Mouse (Mus musculus): ENCODE results near the gene Rab3a. TPM values are rescaled to one million over a fixed set of nuclear protein-coding genes. Genes with fewer than 3 reads are reported as not detected.

Rab3a gene
- 350 and 395 TPM in 2 replicates for polyA plus RNA-seq (2015; fragmentation: Nextera tagmentation; extraction: Ambion mirVana)

GRCm38 (mm10) chr8:70754043-70754870, at the start of gene Rab3a:
Gene Rab3a (plus strand): TSS chr8:70754679.
- Histone ChIP-seq H3K27ac (ENCODE audit: low read length) (peak within 1 kb of the TSS; percentile 71), H3K9ac (replicated peaks; ENCODE audit: low read depth, low read length) (peak within 1 kb of the TSS; percentile 77), H3K36me3 (ENCODE audit: control insufficient read depth, insufficient read depth) (peaks cover 7% of the 10 kb centered on the region; the same call in 1 of the 2 replicates), H3K4me1 (replicated peaks; ENCODE audit: control insufficient read depth, insufficient read depth, low read length) (peaks cover 37% of the 10 kb centered on the region), H3K27me3 (replicated peaks; ENCODE audit: control insufficient read depth, insufficient read depth, low read length) (no peaks in the 10 kb centered on the region), H3K4me3 (replicated peaks; ENCODE audit: low read length) (peak within 1 kb of the TSS; percentile 56), H3K4me2 (ENCODE audit: low read length) (peak within 1 kb of the TSS; percentile 76), H3K9me3 (ENCODE audit: control insufficient read depth, low read length) (no peaks in the 10 kb centered on the region)
- WGBS = 8% methylated on average over 37 of the region's 37 CpGs
- ATAC-seq = peak; percentile 98

- Histone ChIP-seq H3K36me3 (ENCODE audit: control insufficient read depth, insufficient read depth) (no peaks in the 10 kb centered on the region), H3K9ac (replicated peaks; ENCODE audit: low read depth, low read length) (no peak overlapping the region), H3K4me1 (replicated peaks; ENCODE audit: control insufficient read depth, insufficient read depth, low read length) (no peaks in the 10 kb centered on the region; the same call in 1 of the 2 replicates), H3K9me3 (ENCODE audit: control insufficient read depth, low read length) (no peaks in the 10 kb centered on the region), H3K27me3 (replicated peaks; ENCODE audit: control insufficient read depth, insufficient read depth, low read length) (no peaks in the 10 kb centered on the region), H3K27ac (ENCODE audit: low read length) (no peak overlapping the region), H3K4me3 (replicated peaks; ENCODE audit: low read length) (no peak overlapping the region), H3K4me2 (ENCODE audit: low read length) (no peak overlapping the region)
- no peak for ATAC-seq
- 93% methylated on average over 14 of the region's 14 CpGs for WGBS
These were observed 46.2 kb upstream of the Rab3a start for GRCm38 (mm10) chr8:70708281-70708680.

GRCm38 (mm10) chr8:70709794-70710193, 44.7 kb upstream of the Rab3a start:
- Histone ChIP-seq H3K9me3 (ENCODE audit: control insufficient read depth, low read length) (no peaks in the 10 kb centered on the region), H3K4me1 (replicated peaks; ENCODE audit: control insufficient read depth, insufficient read depth, low read length) (no peaks in the 10 kb centered on the region), H3K4me3 (replicated peaks; ENCODE audit: low read length) (no peak overlapping the region), H3K27ac (ENCODE audit: low read length) (no peak overlapping the region), H3K9ac (replicated peaks; ENCODE audit: low read depth, low read length) (no peak overlapping the region), H3K27me3 (replicated peaks; ENCODE audit: control insufficient read depth, insufficient read depth, low read length) (no peaks in the 10 kb centered on the region), H3K36me3 (ENCODE audit: control insufficient read depth, insufficient read depth) (no peaks in the 10 kb centered on the region), H3K4me2 (ENCODE audit: low read length) (no peak overlapping the region)
- no peak for ATAC-seq
- WGBS = 93% methylated on average over 9 of the region's 9 CpGs

- H3K9ac ChIP-seq (replicated peaks; ENCODE audit: low read depth, low read length) = no peak overlapping the region
- H3K27me3 ChIP-seq (replicated peaks; ENCODE audit: control insufficient read depth, insufficient read depth, low read length) = no peaks in the 10 kb centered on the region
- no peaks in the 10 kb centered on the region for H3K36me3 ChIP-seq (ENCODE audit: control insufficient read depth, insufficient read depth)
- H3K4me2 ChIP-seq (ENCODE audit: low read length) = no peak overlapping the region
- no peaks in the 10 kb centered on the region for H3K4me1 ChIP-seq (replicated peaks; ENCODE audit: control insufficient read depth, insufficient read depth, low read length)
- no peak for ATAC-seq
- H3K9me3 ChIP-seq (ENCODE audit: control insufficient read depth, low read length) = no peaks in the 10 kb centered on the region
- H3K27ac ChIP-seq (ENCODE audit: low read length) = no peak overlapping the region
- WGBS = 80% methylated on average over 1 of the region's 1 CpGs
- no peak overlapping the region for H3K4me3 ChIP-seq (replicated peaks; ENCODE audit: low read length)
These were observed 44.2 kb upstream of the Rab3a start for GRCm38 (mm10) chr8:70710296-70710695.

- H3K27me3 ChIP-seq (replicated peaks; ENCODE audit: control insufficient read depth, insufficient read depth, low read length) = no peaks in the 10 kb centered on the region
- H3K27ac ChIP-seq (ENCODE audit: low read length) = no peak overlapping the region
- ATAC-seq = no peak
- no peaks in the 10 kb centered on the region for H3K4me1 ChIP-seq (replicated peaks; ENCODE audit: control insufficient read depth, insufficient read depth, low read length)
- WGBS = 89% methylated on average over 11 of the region's 11 CpGs
- H3K9ac ChIP-seq (replicated peaks; ENCODE audit: low read depth, low read length) = no peak overlapping the region
- no peaks in the 10 kb centered on the region for H3K36me3 ChIP-seq (ENCODE audit: control insufficient read depth, insufficient read depth)
- no peaks in the 10 kb centered on the region for H3K9me3 ChIP-seq (ENCODE audit: control insufficient read depth, low read length)
- H3K4me3 ChIP-seq (replicated peaks; ENCODE audit: low read length) = no peak overlapping the region
- no peak overlapping the region for H3K4me2 ChIP-seq (ENCODE audit: low read length)
These were observed 43.4 kb upstream of the Rab3a start for GRCm38 (mm10) chr8:70711041-70711440.

- Histone ChIP-seq H3K4me1 (replicated peaks; ENCODE audit: control insufficient read depth, insufficient read depth, low read length) (no peaks in the 10 kb centered on the region), H3K27ac (ENCODE audit: low read length) (no peak overlapping the region), H3K4me2 (ENCODE audit: low read length) (no peak overlapping the region), H3K36me3 (ENCODE audit: control insufficient read depth, insufficient read depth) (no peaks in the 10 kb centered on the region), H3K9me3 (ENCODE audit: control insufficient read depth, low read length) (no peaks in the 10 kb centered on the region), H3K4me3 (replicated peaks; ENCODE audit: low read length) (no peak overlapping the region), H3K9ac (replicated peaks; ENCODE audit: low read depth, low read length) (no peak overlapping the region), H3K27me3 (replicated peaks; ENCODE audit: control insufficient read depth, insufficient read depth, low read length) (no peaks in the 10 kb centered on the region)
- 81% methylated on average over 7 of the region's 7 CpGs for WGBS
- ATAC-seq = no peak
These were observed 40.5 kb upstream of the Rab3a start for GRCm38 (mm10) chr8:70713991-70714390.

- H3K4me1 ChIP-seq (replicated peaks; ENCODE audit: control insufficient read depth, insufficient read depth, low read length) = no peaks in the 10 kb centered on the region
- H3K4me3 ChIP-seq (replicated peaks; ENCODE audit: low read length) = no peak overlapping the region
- H3K4me2 ChIP-seq (ENCODE audit: low read length) = no peak overlapping the region
- no peak overlapping the region for H3K27ac ChIP-seq (ENCODE audit: low read length)
- H3K9ac ChIP-seq (replicated peaks; ENCODE audit: low read depth, low read length) = no peak overlapping the region
- ATAC-seq = no peak
- no peaks in the 10 kb centered on the region for H3K27me3 ChIP-seq (replicated peaks; ENCODE audit: control insufficient read depth, insufficient read depth, low read length)
- 62% methylated on average over 2 of the region's 2 CpGs for WGBS
- no peaks in the 10 kb centered on the region for H3K36me3 ChIP-seq (ENCODE audit: control insufficient read depth, insufficient read depth)
- no peaks in the 10 kb centered on the region for H3K9me3 ChIP-seq (ENCODE audit: control insufficient read depth, low read length)
These were observed 39.4 kb upstream of the Rab3a start for GRCm38 (mm10) chr8:70715086-70715485.

GRCm38 (mm10) chr8:70716521-70717400, 37.7 kb upstream of the Rab3a start:
- no peak for ATAC-seq
- H3K4me3 ChIP-seq (replicated peaks; ENCODE audit: low read length) = no peak overlapping the region
- H3K9me3 ChIP-seq (ENCODE audit: control insufficient read depth, low read length) = no peaks in the 10 kb centered on the region
- H3K27me3 ChIP-seq (replicated peaks; ENCODE audit: control insufficient read depth, insufficient read depth, low read length) = no peaks in the 10 kb centered on the region
- no peak overlapping the region for H3K27ac ChIP-seq (ENCODE audit: low read length)
- no peaks in the 10 kb centered on the region for H3K36me3 ChIP-seq (ENCODE audit: control insufficient read depth, insufficient read depth)
- H3K4me1 ChIP-seq (replicated peaks; ENCODE audit: control insufficient read depth, insufficient read depth, low read length) = no peaks in the 10 kb centered on the region
- no peak overlapping the region for H3K9ac ChIP-seq (replicated peaks; ENCODE audit: low read depth, low read length)
- 88% methylated on average over 40 of the region's 40 CpGs for WGBS
- H3K4me2 ChIP-seq (ENCODE audit: low read length) = no peak overlapping the region

GRCm38 (mm10) chr8:70718297-70718696, 36.2 kb upstream of the Rab3a start, which contains the start of gene Gm3336:
Gene Gm3336 (plus strand): TSS chr8:70718543.
- peak; percentile 34; the same call in 1 of the 2 replicates for ATAC-seq
- Histone ChIP-seq H3K4me2 (ENCODE audit: low read length) (no peak within 1 kb of the TSS), H3K4me1 (replicated peaks; ENCODE audit: control insufficient read depth, insufficient read depth, low read length) (no peaks in the 10 kb centered on the region)

More at GRCm38 (mm10) chr8:70718297-70718696, 36.2 kb upstream of the Rab3a start, which contains the start of gene Gm3336:
- H3K9me3 ChIP-seq (ENCODE audit: control insufficient read depth, low read length) = no peaks in the 10 kb centered on the region
- H3K27me3 ChIP-seq (replicated peaks; ENCODE audit: control insufficient read depth, insufficient read depth, low read length) = no peaks in the 10 kb centered on the region
- no peak within 1 kb of the TSS for H3K27ac ChIP-seq (ENCODE audit: low read length)
- no peaks in the 10 kb centered on the region for H3K36me3 ChIP-seq (ENCODE audit: control insufficient read depth, insufficient read depth)
- H3K4me3 ChIP-seq (replicated peaks; ENCODE audit: low read length) = no peak within 1 kb of the TSS
- no peak within 1 kb of the TSS for H3K9ac ChIP-seq (replicated peaks; ENCODE audit: low read depth, low read length)
- WGBS = 5% methylated on average over 19 of the region's 19 CpGs
